Mouse (Mus musculus): ENCODE results near the gene Gpa33. TPM values are rescaled to one million over a fixed set of nuclear protein-coding genes. Genes with fewer than 3 reads are reported as not detected.

Gene Gpa33
- 15.0 and 18.4 TPM in 2 replicates for polyA plus RNA-seq (2015; fragmentation: Nextera tagmentation; extraction: Ambion mirVana)

GRCm38 (mm10) chr1:166130224-166130860 lies at the start of gene Gpa33:
Gene Gpa33, plus strand, starts transcription at chr1:166130238.

GRCm38 (mm10) chr1:166127719-166128118 lies 2.3 kb upstream of the Gpa33 start, which contains the start of gene Dusp27:
Gene Dusp27, minus strand, starts transcription at chr1:166127922.

Other genes with a start within 250 kb of the Gpa33 start
- gene Pou2f1, start 127.6 kb upstream of the Gpa33 start, polyA plus RNA-seq (2015; fragmentation: Nextera tagmentation; extraction: Ambion mirVana), result 3.3 and 5.8 TPM in 2 replicates
- gene Dusp27, start 2.3 kb upstream of the Gpa33 start, polyA plus RNA-seq (2015; fragmentation: Nextera tagmentation; extraction: Ambion mirVana), result 0.27 and 0.28 TPM in 2 replicates
- not detected in 2 replicates for gene Mael, start 108.5 kb downstream of the Gpa33 start, polyA plus RNA-seq (2015; fragmentation: Nextera tagmentation; extraction: Ambion mirVana)
- 1.9 and 3.0 TPM in 2 replicates for gene Ildr2, start 123.9 kb downstream of the Gpa33 start, polyA plus RNA-seq (2015; fragmentation: Nextera tagmentation; extraction: Ambion mirVana)
- 18.9 and 20.4 TPM in 2 replicates for gene Tada1, start 248.9 kb downstream of the Gpa33 start, polyA plus RNA-seq (2015; fragmentation: Nextera tagmentation; extraction: Ambion mirVana)

Data from urinary bladder, postnatal 0 days (tissue).